Mouse (Mus musculus) cerebellum, adult 8-10 months (tissue): ENCODE results near the gene Mlst8.
"Not testable (repeated sequence)": the region's sequence is repeated elsewhere in the genome, so short reads cannot be mapped to it uniquely, and the experiment has no call there.

Experiments
- DNase-seq: peaks from one replicate; pipeline ENCODE4 v3.0.0; 2022

The Mlst8 gene

DNA sequence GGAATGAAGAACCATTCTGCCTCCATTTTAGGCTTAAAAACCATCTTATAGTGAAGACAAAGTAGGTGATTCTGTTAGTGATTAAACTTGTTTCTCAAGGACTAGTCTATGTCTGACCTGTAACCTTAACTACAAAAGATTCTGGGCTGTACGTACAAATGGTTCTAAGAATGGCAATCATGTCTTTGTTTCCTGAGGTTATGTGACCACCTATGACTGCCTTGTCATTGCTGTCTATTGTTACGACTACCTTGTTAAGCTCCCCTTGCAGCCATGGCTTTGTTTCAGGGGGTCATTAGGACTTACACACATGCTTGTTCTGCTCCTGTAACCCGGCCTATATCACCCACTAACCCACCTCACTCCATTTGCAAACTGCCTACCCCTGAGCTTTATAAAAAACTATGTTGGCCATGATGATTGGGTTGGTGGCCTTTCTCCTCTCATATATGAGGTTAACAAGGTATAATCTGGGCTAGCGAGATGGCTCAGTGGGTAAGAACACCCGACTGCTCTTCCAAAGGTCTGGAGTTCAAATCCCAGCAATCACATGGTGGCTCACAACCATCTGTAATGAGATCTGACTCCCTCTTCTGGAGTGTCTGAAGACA, 10.1 kb downstream of the Mlst8 start:
- DNase-seq = no peak

- DNase-seq = no peak
Measured at GRCm38 (mm10) chr17:24463374-24464133, 15.3 kb downstream of the Mlst8 start.

DNA sequence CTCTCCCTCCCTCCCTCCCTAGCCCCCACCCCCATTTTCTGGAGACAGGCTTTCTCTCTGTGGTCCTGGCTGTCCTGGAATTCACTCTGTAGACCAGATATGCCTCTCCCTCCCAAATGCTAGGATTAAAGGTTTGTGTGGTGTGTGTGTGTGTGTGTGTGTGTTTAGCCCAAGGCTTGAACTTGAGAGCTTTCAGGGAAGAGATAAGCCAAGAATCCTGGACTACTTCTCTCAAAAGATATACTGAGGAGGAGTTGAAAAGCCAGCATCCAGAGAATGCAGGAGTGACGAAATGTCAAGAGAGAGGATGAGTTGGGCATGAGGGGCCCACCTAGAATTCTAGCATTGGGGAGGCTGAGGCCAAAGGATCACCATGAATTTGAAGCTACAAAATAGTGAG, 15.9 kb downstream of the Mlst8 start:
- DNase-seq = no peak

- DNase-seq = no peak
Measured at GRCm38 (mm10) chr17:24461580-24461979, 17.3 kb downstream of the Mlst8 start.

GRCm38 (mm10) chr17:24455523-24456206, 23.2 kb downstream of the Mlst8 start:
- DNase-seq = not testable (repeated sequence)

- peak; percentile 98 for DNase-seq
Measured at GRCm38 (mm10) chr17:24454756-24455522, 23.9 kb downstream of the Mlst8 start.

GRCm38 (mm10) chr17:24454218-24454755, 24.6 kb downstream of the Mlst8 start:
- DNase-seq = no peak

DNA sequence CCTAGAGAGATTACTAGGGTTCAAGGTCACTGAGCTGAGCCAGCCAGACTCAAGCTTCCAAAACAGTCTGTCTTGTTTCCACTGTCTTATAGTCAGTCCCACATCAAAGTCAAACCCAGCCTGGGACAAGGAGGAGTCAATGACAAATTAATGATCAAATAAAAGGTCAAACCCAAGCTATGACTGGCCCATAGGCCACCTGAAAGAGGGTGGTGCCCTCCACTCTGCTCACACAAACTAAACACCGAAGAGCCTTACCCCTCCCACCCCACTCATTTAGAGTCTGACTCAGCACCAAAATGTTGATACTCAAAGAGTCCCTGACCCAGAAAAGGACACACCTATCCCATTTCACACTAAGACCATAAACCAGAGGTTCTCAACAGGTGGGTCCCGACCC, 25.5 kb downstream of the Mlst8 start:
- no peak for DNase-seq

DNA sequence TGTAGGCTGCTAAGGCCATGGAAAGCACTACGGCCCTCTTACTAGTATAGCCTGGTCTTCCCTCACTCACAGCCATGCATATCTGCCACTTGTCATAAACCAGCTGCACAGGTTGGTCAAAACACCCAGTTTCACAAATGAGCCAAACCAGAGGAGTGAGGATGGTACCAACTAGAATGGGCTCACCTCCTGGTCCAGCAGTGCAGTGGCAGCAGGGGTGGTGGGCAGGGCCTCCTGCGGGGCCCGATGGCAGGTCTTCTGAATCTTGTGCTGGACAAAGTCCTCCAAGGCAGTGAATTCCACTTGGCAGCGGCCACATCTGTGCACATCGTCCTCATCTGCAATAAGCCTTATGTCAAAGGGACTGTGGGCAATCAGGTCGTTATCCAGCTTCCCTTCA, 27.7 kb downstream of the Mlst8 start:
- no peak for DNase-seq

DNA sequence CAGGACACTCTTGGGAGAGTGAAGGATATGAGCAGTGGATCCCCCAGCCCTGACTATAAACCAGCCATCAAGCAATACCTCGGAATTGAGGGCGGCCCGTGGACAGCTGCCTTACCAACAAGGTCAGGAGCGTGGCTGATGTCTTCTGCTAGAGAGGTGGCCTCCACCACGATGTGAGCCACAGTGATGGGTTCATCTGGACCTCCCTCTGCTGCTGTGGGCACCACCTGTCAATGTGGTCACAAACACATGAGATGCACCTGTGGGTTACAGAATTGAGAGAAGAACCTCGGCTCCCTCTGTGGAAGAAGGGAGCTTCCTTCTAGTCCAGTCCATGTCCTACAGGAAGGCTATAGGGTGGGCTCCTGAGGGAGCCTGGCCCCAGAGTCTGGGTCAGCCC, 29.4 kb downstream of the Mlst8 start:
- DNase-seq = no peak

- no peak for DNase-seq
Measured at GRCm38 (mm10) chr17:24446590-24446989, 32.3 kb downstream of the Mlst8 start.

DNA sequence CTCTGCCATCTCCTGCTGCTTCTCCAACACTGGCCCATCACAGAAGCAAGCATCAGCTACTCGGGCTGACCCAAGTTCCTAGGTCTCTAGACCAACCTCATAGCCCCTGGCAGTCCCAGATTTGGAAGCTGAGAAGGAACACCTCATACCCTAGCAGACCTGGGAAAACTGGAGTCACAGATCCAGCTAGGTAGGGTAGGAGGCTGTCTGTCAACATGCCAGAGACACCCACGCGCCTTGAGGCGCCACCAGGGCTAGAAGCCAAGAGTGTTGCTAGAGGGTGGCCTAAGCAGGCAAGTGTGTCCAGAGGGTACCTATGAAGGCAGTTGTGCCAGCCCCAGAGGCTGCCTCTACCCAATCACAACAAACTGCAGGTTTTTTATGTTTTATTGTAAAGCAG, 35.5 kb downstream of the Mlst8 start:
- peak; percentile 72 for DNase-seq

GRCm38 (mm10) chr17:24442632-24443155, 36.2 kb downstream of the Mlst8 start, which contains the start of gene Dnase1l2:
Gene Dnase1l2, minus strand, starts transcription at chr17:24443105.
- DNase-seq = no peak

DNA sequence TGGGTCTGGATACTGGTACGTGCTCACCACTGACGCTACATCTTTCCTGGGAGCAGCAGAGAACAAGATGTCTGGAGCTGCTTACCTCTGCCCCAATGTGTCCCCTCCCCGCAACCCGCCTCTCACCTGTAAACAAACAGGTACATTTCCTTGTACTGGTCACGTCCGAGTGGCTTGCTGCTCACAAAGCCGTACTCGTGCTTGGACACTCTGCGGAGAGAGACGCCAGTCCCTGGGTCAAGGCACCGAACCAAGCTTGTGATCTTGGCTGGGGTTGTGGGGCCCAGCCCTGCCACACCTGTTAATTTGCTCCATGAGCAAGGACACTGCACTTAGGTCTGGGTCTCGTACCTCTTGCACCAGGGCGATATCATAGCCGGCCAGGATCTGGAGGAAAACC, 36.8 kb downstream of the Mlst8 start:
- no peak for DNase-seq

DNA sequence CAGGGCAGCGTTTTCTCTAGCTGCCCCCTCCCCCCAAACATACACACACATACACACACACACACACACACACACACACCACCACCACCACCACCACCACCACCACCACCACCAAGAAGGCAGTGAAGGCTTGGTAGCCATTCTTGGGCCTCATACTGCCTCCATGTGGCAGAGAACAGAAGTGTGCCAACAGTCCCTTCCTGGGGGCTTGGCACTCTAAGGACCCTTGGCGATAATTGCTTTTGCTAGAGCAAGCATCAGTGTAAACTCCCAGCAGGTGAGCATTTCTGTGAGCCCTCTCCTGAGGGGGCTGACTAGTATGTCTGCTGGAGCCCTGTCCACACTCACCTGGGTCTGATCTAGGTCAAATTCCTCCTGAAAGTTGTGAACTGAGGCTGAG, 37.7 kb downstream of the Mlst8 start:
- DNase-seq = no peak

GRCm38 (mm10) chr17:24440377-24440776, 38.5 kb downstream of the Mlst8 start:
- DNase-seq = no peak

- DNase-seq = peak; percentile 68
Measured at GRCm38 (mm10) chr17:24437016-24437415, 41.9 kb downstream of the Mlst8 start.

GRCm38 (mm10) chr17:24429201-24429983, 49.5 kb downstream of the Mlst8 start:
- DNase-seq = no peak

DNA sequence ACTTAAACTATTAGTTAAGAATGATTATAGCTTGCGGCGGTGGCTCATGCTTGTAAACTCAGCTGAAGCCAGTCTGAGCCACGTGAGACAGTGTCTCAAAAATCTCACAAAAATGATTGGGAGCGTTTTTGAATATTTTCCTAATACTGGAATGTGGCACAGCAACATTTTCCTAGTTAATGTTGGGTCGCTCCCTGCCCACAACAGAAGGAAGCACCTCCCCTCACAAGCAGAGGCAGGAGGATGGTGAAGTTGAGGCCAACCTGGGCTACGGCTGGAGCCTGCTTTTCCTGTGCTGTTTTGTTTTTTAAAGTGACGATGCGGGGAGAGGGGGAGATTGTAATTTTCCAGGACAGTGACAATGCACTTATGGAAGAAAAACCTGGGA, 51.7 kb downstream of the Mlst8 start:
- DNase-seq = no peak

- DNase-seq = peak; percentile 95
Measured at GRCm38 (mm10) chr17:24426471-24427169, 52.3 kb downstream of the Mlst8 start, which contains the start of gene Eci1. Gene Eci1, plus strand, starts transcription at chr17:24426641.

GRCm38 (mm10) chr17:24425905-24426304, 53.0 kb downstream of the Mlst8 start:
- no peak for DNase-seq
